Mouse (Mus musculus): Measurements from ENCODE around the gene Hsd3b4.
"Not testable (repeated sequence)": the region's sequence is repeated elsewhere in the genome, so short reads cannot be mapped to it uniquely, and the experiment has no call there.

The Hsd3b4 gene

DNA sequence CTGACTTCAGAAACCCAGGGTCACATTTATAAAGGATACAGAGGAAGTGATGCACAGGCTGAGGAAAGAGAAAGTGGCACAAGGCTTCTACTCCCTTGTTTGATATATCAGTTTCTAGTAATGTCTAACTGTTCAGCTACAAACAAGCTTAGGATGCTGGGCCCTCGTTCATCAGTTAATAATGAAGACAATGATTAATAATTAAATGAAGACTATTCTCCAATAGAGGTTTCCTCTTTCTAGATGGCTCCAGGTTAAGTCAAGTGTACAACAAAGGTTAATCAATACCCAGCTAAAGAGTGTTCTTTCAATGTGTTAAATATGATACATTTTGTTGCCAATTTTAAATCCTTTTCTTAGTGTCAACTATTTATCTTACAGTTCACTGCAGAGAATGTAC, at the start of gene Hsd3b4:
TSS of gene Hsd3b4 (minus strand) at position 101 of the 400 bp plus-strand sequence.
- DNase-seq (ENCODE audit: low spot score in 2 of 2), result not testable (repeated sequence)

GRCm38 (mm10) chr3:98550832-98551231, 40.5 kb upstream of the Hsd3b4 start:
- DNase-seq (ENCODE audit: low spot score in 2 of 2), result not testable (repeated sequence)

DNA sequence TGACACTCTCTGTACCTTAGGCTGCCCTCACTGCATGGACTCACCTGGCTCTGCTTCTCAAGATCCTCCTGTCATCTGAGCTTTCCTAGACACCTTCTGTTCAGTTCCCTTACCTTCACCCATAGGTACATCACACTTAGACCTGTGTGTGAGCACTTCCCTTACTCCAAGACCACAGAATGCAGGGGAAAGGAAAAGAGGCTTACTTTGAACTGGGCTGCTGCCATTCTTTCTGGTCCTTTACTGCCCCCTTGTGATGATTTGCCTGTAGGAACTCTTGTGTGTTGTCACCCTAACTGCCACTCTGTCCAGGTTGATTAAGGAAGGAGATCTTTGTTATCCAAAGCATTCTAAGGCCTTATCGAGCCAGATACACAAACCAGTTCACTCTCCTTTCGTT, 39.9 kb upstream of the Hsd3b4 start:
- not testable (repeated sequence) for DNase-seq (ENCODE audit: low spot score in 2 of 2)

- DNase-seq (ENCODE audit: low spot score in 2 of 2), result not testable (repeated sequence)
These were observed 38.2 kb upstream of the Hsd3b4 start for GRCm38 (mm10) chr3:98548495-98548894.

DNA sequence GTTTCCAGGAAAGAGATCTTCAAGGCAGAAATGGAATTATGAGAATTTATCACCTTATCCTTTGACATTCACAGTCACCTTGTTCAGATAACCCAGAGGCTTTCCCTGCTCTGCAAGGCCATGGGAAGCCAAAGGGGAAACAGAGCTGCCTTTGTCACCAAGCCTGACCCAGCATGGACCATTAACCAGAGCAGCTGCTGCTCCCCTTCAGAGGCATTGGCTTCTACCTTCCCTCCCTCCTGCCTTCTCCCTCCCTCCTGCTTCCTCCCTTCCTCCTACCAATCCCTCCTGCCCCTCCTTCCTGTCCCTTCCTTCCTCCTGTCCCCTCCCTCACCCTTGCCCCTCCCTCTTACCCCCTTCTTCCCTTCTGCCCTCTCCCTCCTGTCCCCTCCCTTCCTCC, 37.3 kb upstream of the Hsd3b4 start:
- DNase-seq (ENCODE audit: low spot score in 2 of 2), result not testable (repeated sequence)

DNA sequence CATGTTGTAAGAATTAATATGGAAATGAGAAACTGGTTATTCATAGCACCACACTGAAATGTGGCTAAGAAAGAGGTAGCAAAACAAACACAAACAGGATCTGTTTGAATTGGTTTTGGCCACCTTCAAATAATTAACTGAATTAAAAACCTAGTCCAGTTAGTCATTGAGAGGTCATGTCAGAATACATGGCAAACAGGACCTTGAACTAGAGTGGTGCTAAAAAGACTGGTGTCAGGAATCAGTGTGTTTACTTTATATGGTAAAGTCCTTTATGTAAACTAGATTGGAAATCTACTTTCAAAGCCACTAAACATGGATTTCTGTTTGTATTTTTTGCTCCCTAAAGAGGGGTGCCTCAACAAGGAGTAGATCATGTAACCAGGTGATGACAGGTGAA, 14.7 kb upstream of the Hsd3b4 start:
- not testable (repeated sequence) for DNase-seq (ENCODE audit: low spot score in 2 of 2)

DNA sequence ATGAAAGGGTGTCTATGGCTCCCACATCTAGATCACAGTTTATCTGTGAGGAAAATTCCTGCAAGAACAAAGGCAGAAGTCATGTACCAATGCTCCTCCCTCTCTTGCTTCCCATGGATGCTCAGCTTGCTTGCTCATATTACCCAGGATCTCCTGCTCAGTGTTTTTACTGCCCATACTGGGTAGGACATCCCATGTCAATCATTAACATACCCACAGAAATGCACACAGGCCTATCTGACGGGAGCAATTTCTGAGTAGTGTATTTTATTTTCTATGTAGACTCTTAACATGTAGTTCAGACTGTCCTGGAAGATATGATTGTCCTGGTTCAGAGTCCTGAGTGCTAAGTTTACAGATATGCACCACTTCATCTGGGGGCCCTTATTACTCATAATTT, 14.2 kb upstream of the Hsd3b4 start:
- DNase-seq (ENCODE audit: low spot score in 2 of 2), result not testable (repeated sequence)

- not testable (repeated sequence) for DNase-seq (ENCODE audit: low spot score in 2 of 2)
These were observed 12.5 kb upstream of the Hsd3b4 start for GRCm38 (mm10) chr3:98522779-98523178.

DNA sequence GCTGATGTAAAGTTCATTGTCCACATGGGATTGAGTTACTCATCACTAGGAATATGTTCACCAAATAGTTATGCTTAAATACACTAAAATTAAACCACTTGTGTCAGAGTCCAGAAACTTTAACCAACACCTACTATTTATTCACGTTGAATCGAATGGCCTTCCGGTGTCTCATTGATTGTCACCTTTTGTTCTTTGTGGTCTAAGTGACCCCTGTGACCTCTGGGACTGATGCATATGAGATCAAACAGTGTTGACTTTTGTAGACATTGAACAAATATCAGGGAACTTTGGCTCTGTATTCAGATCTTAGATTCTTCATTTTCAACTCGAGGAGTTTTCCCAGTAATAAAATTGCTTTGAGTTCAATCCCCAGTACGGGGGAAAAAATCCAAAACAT, 3.1 kb downstream of the Hsd3b4 start:
- DNase-seq (ENCODE audit: low spot score in 2 of 2), result not testable (repeated sequence)

- not testable (repeated sequence) for DNase-seq (ENCODE audit: low spot score in 2 of 2)
These were observed 12.9 kb downstream of the Hsd3b4 start for GRCm38 (mm10) chr3:98497401-98497800.

DNA sequence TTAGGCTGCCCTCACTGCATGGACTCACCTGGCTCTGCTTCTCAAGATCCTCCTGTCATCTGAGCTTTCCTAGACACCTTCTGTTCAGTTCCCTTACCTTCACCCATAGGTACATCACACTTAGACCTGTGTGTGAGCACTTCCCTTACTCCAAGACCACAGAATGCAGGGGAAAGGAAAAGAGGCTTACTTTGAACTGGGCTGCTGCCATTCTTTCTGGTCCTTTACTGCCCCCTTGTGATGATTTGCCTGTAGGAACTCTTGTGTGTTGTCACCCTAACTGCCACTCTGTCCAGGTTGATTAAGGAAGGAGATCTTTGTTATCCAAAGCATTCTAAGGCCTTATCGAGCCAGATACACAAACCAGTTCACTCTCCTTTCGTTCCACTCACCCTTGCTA, 13.6 kb downstream of the Hsd3b4 start:
- not testable (repeated sequence) for DNase-seq (ENCODE audit: low spot score in 2 of 2)

DNA sequence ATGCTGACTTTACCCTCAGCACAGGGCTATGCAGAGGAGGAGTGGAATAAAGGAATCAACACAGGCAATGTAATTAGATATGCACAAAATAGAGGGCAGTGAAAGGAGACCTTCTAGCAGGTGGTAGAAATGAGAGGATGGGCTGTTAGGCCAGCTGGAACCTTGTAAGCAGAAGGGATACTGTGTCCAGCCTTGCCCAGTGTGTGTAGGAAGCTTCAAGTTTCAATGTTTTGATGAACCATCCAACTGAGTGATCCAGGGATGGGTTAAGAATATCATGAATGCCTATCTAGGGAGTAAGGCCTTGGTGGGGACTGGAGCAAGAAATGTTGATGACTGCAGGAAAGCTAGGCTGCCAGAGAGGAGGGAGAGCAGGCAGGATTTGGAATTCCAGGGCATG, 15.3 kb downstream of the Hsd3b4 start:
- not testable (repeated sequence) for DNase-seq (ENCODE audit: low spot score in 2 of 2)

GRCm38 (mm10) chr3:98494184-98494583, 16.1 kb downstream of the Hsd3b4 start:
- not testable (repeated sequence) for DNase-seq (ENCODE audit: low spot score in 2 of 2)

DNA sequence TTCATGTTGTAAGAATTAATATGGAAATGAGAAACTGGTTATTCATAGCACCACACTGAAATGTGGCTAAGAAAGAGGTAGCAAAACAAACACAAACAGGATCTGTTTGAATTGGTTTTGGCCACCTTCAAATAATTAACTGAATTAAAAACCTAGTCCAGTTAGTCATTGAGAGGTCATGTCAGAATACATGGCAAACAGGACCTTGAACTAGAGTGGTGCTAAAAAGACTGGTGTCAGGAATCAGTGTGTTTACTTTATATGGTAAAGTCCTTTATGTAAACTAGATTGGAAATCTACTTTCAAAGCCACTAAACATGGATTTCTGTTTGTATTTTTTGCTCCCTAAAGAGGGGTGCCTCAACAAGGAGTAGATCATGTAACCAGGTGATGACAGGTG, 38.8 kb downstream of the Hsd3b4 start:
- not testable (repeated sequence) for DNase-seq (ENCODE audit: low spot score in 2 of 2)

GRCm38 (mm10) chr3:98471057-98471456, 39.3 kb downstream of the Hsd3b4 start:
- DNase-seq (ENCODE audit: low spot score in 2 of 2), result not testable (repeated sequence)

- DNase-seq (ENCODE audit: low spot score in 2 of 2), result not testable (repeated sequence)
These were observed 41.0 kb downstream of the Hsd3b4 start for GRCm38 (mm10) chr3:98469323-98469722.

DNA sequence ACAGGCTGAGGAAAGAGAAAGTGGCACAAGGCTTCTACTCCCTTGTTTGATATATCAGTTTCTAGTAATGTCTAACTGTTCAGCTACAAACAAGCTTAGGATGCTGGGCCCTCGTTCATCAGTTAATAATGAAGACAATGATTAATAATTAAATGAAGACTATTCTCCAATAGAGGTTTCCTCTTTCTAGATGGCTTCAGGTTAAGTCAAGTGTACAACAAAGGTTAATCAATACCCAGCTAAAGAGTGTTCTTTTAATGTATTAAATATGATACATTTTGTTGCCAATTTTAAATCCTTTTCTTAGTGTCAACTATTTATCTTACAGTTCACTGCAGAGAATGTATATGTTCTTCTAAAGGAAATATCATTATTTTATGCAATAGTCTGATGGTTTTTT, 53.3 kb downstream of the Hsd3b4 start, which contains the start of gene Gm4450:
TSS of gene Gm4450 (minus strand) at position 101 of the 400 bp plus-strand sequence.
- DNase-seq (ENCODE audit: low spot score in 2 of 2), result not testable (repeated sequence)

DNA sequence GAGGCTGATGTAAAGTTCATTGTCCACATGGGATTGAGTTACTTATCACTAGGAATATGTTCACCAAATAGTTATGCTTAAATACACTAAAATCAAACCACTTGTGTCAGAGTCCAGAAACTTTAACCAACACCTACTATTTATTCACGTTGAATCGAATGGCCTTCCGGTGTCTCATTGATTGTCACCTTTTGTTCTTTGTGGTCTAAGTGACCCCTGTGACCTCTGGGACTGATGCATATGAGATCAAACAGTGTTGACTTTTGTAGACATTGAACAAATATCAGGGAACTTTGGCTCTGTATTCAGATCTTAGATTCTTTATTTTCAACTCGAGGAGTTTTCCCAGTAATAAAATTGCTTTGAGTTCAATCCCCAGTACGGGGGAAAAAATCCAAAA, 56.5 kb downstream of the Hsd3b4 start:
- DNase-seq (ENCODE audit: low spot score in 2 of 2), result not testable (repeated sequence)
